Mouse (Mus musculus) gastrocnemius, adult 2 months (tissue): ENCODE results near the gene Slc9a5. TPM values are rescaled to one million over a fixed set of nuclear protein-coding genes. Genes with fewer than 3 reads are reported as not detected.

Experiments
- DNase-seq: peaks from one replicate; pipeline ENCODE4 v3.0.0; 2022
- H3K27ac ChIP-seq: fragments of 200-600 bp; 2 replicates; pipeline ENCODE4 v1.8.1; 2022; ENCODE audit warnings: mild to moderate bottlenecking
- H3K4me3 ChIP-seq: fragments of 200-600 bp; 2 replicates; pipeline ENCODE4 v1.8.1; 2022; ENCODE audit warnings: mild to moderate bottlenecking, moderate library complexity
- CTCF ChIP-seq: fragments of 200-600 bp; IDR thresholded peaks from 2 replicates; pipeline ENCODE4 v1.8.1; 2022; ENCODE audit warnings: antibody characterized with exemption, mild to moderate bottlenecking, moderate library complexity
- intact Hi-C: fragments of 180-260 bp; cut with DNase I; formaldehyde crosslinking; loops from one replicate; pipeline ENCODE4 v1.15.1; 2025
- total RNA-seq, 2 experiments: library from RNA; stranded (reverse); gene quantifications; 2 replicates each; pipeline ENCODE4 v1.2.3; 2021

Slc9a5 gene
- total RNA-seq, 2 experiments from 2014 or later: 0.45 to 0.92 TPM

DNA sequence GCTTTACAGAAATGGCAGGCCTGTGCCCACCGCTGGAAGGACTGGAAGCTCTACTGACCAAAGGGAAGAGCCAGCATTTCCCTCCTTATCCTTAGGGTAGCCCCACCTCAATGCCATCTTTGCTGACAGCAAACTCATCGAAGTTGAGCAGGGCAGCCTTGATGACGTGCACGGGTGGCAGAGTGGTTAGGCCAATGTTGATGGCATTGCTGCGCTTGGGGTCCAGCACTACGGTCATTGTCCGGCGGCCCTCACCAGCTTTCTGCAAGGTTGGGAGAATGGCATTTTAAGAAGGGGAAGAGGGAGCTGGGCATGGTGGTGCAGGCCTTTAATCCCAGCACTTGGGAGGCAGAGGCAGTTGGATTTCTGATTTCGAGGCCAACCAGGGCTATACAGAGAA, 16.7 kb upstream of the Slc9a5 start:
- no peak for TF ChIP-seq CTCF
- intact Hi-C loops: no loop called here
- DNase-seq: peak; percentile 15
- H3K27ac ChIP-seq: no peak overlapping the region
- H3K4me3 ChIP-seq: no peak overlapping the region

DNA sequence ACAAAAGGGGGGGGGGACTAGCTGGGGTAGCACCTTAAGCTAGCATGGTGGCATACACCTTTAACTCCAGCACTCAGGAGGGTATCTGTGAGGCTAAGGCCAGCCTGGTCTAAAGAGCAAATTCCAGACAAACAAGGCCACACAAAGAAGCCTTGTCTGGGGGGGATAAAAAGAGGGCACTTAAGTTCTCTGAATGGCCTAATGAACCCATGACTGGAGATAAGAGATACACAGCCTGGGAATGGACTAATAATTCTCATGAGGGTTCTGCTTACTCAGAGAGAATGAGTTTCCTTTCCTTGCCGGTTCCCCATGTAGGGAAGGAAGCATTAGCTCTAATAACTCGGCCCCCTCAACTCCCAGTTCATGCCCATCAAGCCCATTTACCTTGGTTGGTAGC, 16.1 kb upstream of the Slc9a5 start:
- no peak for DNase-seq
- Histone ChIP-seq H3K4me3 (no peak overlapping the region), H3K27ac (no peak overlapping the region)
- TF ChIP-seq CTCF: no peak
- intact Hi-C loops: no loop called here

DNA sequence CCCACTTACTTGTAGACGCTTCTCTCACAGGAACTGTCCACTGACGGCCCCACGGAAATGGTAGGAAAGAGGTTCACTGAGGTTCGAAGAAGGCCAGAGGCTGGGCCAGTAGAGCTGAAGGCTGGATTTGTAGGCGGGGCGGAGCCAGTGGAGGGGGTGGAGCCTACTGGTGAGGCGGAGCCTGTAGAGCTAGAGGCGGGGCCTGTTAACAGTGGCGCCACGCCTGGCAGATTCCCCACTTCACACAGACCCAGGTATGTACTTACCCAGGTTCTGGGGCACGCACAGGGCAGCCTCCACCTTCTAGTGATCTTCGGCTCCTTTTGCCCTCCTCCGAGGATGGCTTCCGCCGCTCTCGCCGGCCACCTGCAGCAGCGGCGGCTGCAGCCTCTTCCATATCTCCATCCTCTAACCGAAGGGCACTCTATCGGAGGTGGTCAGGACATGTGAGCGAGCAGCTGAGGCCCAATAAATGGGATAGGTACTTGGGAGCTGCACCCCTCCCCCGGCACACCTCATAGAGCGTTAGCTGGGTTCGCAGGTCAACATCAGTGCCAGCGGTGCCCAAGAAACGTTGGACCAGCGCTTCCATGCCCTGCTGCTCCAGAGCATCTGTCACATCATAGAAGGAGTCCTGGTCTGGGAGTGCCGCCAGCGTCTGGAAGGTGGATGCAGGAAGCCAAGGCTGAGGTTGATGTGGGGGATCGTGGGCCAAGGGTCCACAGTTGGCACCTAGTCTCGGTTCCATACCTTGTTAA, 12.1 kb upstream of the Slc9a5 start:
- TF ChIP-seq CTCF: no peak
- intact Hi-C loops: no loop called here
- no peak overlapping the region for H3K4me3 ChIP-seq
- H3K27ac ChIP-seq: no peak overlapping the region
- DNase-seq: peak; percentile 32

DNA sequence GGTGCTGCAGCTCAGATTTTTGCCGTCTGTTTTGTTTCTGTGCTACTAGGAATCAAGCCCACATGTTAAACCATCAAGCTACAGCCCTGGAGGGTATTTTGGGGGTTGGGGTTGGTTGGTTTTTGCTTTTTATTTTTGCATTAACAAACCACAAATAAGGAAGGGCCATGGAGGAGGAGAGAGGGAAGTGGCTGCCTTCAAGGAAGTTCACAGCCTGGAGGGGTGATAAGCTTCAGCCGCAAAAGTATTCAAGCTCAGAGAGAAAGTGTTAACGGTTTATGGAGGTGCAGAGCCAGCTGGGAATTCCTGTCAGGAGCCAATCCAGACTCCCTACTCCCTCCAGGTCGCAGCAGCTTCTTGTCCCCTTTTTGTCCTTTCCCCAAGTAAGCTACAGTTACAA, 9.7 kb upstream of the Slc9a5 start:
- Histone ChIP-seq H3K4me3 (no peak overlapping the region), H3K27ac (peak overlapping the region; percentile 83)
- peak; percentile 9 for DNase-seq
- intact Hi-C loops: no loop called here
- no peak for TF ChIP-seq CTCF

DNA sequence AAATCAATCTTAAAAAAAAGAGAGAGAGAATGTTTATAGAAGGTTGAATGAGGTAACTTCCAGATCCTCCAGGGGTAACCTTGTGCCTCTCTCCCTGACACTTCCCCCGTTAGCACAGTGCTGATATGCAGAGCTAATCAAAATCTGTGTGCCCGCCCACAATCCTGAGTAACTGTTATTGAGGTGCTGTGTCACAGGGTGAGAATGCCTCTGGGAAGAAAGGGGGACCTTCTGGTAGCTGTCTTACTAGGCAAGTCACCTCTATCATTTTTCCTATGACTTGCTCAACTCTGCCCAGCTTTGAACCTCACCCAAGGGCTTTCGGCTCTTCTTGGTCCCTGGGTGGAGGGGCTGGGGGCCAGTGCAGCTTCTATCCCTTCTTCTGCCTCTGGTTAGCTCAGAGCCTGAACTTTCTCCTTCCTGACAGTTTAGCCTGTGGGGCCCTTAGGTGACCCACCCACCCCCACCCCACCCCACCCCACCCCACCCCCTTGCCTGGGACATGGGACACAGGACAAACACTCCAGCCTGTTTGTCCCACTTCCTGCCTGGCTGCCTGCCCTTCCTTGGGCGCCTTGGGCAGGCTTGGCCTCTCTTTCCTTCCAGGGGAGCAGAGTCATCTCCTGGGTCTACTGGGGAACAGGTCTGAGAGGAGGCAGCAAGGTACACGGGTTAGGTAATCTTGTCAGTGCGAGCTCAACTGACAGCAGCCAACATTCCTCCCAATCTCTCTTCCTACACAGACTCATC, 8.6 kb upstream of the Slc9a5 start:
- TF ChIP-seq CTCF: no peak
- H3K27ac ChIP-seq: peak overlapping the region; percentile 83
- intact Hi-C loops: no loop called here
- DNase-seq: peak; percentile 65
- H3K4me3 ChIP-seq: no peak overlapping the region; the same call in 1 of the 2 replicates

- H3K4me3 ChIP-seq: no peak overlapping the region; the same call in 1 of the 2 replicates
- intact Hi-C loops: no loop called here
- peak; percentile 21 for DNase-seq
- peak overlapping the region; percentile 83 for H3K27ac ChIP-seq
- no peak for TF ChIP-seq CTCF
Observed at GRCm38 (mm10) chr8:105341399-105341798, 7.2 kb upstream of the Slc9a5 start.

GRCm38 (mm10) chr8:105342768-105343167, 5.9 kb upstream of the Slc9a5 start:
- no peak overlapping the region; the same call in 1 of the 2 replicates for H3K27ac ChIP-seq
- intact Hi-C loops: no loop called here

DNA sequence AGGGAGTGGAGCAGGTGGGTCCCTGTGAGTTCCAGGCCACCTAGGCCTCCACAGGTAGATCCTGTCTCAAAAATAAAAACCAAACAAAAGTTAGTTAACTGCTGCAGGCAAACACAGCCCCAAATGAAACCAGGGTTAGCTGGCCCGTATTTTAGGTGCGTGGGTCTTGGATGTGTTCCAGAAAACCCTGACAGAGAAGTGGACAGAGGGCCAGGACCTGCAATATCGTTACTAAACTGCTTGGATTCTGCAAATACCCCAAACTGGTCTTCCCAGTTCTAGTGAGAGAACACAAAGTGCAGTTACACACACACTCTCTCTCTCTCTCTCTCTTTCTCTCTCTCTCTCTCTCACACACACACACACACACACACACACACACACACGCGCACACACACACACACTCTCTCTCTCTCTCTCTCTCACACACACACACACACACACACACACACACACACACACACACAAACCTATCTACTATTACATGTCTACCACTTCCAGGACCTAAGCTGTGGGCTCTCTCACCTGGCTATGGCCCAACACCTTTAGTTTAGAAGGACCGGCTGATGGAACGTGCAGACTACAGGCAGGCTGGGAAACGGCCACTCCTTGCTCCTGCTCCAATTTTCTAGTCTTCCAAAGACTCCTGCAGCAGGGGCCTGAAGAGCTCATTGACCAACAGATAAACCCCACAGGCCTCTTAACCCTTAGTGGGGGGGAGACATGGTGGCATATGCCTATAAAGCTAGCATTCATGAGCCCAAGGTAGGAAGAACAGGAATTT, 4.7 kb upstream of the Slc9a5 start:
- Histone ChIP-seq H3K27ac (peak overlapping the region; percentile 94), H3K4me3 (peak overlapping the region; percentile 88)
- no peak for TF ChIP-seq CTCF
- DNase-seq: peak; percentile 31
- intact Hi-C loops: no loop called here

More at GRCm38 (mm10) chr8:105342768-105343167, 5.9 kb upstream of the Slc9a5 start:
- TF ChIP-seq CTCF: no peak
- DNase-seq: no peak
- no peak overlapping the region for H3K4me3 ChIP-seq

GRCm38 (mm10) chr8:105345061-105345975, 3.3 kb upstream of the Slc9a5 start:
- intact Hi-C loops: no loop called here
- Histone ChIP-seq H3K4me3 (peak overlapping the region; percentile 88), H3K27ac (peak overlapping the region; percentile 94)
- peak; percentile 73 for DNase-seq
- TF ChIP-seq CTCF: no peak

- intact Hi-C loops: no loop called here
- peak overlapping the region; percentile 94 for H3K27ac ChIP-seq
- peak; percentile 89 for DNase-seq
- peak overlapping the region; percentile 88 for H3K4me3 ChIP-seq
- TF ChIP-seq CTCF: no peak
Observed at GRCm38 (mm10) chr8:105346611-105347427, 1.8 kb upstream of the Slc9a5 start.
